Mouse (Mus musculus) embryo, embryonic 9.5 days (tissue): Measurements from ENCODE around the gene 4930564D02Rik.

Experiments
- DNase-seq: peaks from one replicate; pipeline ENCODE4 v3.0.0-alpha.2; 2017; ENCODE audit errors: extremely low spot score

Gene 4930564D02Rik

DNA sequence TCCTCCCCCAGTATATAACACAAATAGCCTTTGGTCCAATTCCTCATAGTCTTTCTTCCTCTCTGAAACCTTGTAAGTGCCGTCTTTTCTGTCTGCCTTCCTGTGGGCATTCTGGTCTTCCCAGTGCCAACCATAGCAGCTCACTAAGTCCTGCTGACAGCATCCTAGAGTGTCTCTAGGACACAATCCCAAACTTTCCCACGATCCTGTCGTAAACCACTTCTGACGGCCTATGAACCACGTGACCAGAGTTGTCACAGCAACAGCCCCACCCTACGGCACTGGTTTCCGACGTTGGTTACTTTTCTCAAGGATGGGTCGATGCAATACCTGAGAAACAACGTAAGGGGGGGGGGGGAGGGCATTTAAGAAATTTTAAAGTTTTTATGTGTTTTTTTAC, at the start of gene 4930564D02Rik:
Gene 4930564D02Rik (plus strand): TSS at position 301 of the 400 bp plus-strand sequence.
- DNase-seq = no peak

- no peak for DNase-seq
Observed at GRCm38 (mm10) chr3:105017314-105017713, 49.3 kb upstream of the 4930564D02Rik start.

DNA sequence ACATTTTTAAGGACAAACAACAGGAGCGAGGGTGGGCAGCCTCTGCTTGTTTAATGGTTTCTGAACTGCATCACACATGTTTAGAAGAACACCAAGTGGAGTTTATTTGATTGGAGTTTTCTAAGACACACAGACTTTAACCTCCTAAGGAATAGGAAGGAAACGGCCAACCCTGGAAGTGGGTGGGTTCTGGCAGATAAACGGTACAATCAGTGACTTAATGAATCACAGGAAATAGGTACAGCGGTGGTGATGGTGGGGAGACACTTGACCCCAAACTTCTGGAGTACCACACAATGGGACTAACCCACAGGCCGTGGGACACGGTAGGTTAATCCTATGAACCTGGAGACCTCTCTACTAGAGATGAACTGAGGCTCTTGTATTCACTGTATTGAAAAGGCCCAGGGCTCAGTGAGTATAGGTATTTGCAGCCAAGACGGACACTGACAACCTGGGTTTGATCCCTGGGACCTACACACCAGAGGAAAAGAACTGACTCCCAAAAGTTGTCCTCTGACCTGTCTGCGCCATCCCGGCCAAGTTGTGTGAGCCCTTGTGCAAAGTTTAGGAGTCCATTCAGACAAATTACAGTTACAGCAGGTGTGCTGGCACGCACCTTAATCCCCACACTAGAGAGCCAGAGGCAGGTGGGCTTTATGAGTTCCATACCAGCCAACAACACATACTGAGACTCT, 48.4 kb upstream of the 4930564D02Rik start:
- DNase-seq = no peak

DNA sequence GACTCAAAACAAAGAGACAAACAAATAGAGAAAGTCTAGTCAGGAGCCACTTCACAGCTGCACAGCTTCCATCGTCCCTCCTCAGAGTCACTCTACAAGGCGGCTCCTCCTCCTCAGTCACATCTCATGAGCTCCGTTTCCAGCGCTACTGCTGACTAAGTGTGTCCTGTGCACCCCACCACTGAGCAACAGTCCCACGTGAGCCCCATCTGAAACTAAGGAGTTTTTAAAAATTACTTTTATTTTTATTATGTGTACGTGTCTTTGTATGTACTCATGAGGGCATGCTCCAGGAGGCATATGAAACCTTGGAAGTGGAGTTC, 47.9 kb upstream of the 4930564D02Rik start:
- no peak for DNase-seq

DNA sequence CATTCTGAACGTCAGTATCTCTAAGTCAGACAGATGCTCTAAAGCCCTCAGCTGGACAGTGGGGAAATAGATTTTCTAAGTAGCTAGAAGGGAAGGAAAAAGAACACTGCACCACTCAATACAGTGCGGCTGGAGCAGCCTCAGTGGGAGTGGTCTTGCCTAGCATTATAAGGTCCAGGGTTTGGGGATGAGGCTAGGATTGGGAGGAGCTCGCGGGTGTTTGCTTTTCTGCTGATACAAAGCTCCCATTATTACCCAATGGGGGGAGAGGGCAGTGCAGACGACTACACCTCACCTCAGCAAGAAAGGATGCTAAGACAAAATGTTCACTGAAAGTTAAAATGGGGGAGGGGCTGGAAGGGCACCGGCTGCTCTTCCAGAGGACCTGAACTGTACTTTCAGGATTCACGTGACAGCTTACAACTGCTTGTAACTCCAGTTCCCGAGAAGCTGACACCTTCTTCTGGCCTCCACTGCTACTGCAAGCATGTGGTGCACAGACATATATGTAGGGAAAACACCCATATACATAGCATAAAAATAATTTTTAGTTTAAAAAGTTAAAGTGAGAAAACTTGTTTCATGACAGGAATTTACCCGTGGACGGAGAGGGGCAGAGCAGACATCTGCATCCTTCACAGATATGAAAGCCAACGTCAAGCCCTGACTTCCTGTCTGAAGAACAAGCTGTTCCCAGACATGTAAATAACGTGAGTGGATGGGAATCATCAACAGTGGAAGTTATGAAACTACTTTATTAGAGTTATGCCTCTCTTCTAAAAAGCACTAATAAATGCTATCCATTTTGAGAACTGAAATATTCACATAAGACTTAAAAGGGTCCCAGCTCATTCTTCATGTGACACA, 46.6 kb upstream of the 4930564D02Rik start:
- DNase-seq = no peak

GRCm38 (mm10) chr3:105023371-105024005, 43.2 kb upstream of the 4930564D02Rik start:
- DNase-seq = no peak

GRCm38 (mm10) chr3:105036281-105036847, 30.3 kb upstream of the 4930564D02Rik start:
- DNase-seq = no peak

- no peak for DNase-seq
Observed at GRCm38 (mm10) chr3:105037240-105037770, 29.3 kb upstream of the 4930564D02Rik start.

- no peak for DNase-seq
Observed at GRCm38 (mm10) chr3:105040002-105040401, 26.6 kb upstream of the 4930564D02Rik start.

GRCm38 (mm10) chr3:105040983-105041625, 25.5 kb upstream of the 4930564D02Rik start:
- no peak for DNase-seq

GRCm38 (mm10) chr3:105043746-105044145, 22.9 kb upstream of the 4930564D02Rik start:
- DNase-seq = no peak

GRCm38 (mm10) chr3:105046870-105047269, 19.8 kb upstream of the 4930564D02Rik start:
- DNase-seq = no peak

DNA sequence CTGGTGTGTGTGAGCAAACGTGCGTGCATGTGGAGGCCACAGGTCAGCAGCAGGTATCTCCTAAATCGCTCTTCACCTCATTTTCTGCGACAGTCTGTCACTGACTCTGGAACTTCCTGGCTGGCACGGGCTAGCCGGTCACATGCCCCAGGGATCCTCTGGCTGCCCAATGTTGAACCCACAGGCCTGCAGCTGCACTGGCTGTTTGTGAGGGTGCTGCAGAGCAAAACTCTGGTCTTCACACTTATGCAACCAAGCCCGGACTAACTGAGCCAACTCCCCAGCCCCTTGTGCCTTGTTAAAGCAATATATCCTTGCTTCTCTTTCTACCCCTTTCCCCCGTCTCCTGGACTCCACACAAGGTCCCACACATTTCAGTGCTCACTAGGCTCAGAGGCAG, 19.0 kb upstream of the 4930564D02Rik start:
- DNase-seq = no peak

- DNase-seq = no peak
Observed at GRCm38 (mm10) chr3:105049848-105050247, 16.8 kb upstream of the 4930564D02Rik start.

DNA sequence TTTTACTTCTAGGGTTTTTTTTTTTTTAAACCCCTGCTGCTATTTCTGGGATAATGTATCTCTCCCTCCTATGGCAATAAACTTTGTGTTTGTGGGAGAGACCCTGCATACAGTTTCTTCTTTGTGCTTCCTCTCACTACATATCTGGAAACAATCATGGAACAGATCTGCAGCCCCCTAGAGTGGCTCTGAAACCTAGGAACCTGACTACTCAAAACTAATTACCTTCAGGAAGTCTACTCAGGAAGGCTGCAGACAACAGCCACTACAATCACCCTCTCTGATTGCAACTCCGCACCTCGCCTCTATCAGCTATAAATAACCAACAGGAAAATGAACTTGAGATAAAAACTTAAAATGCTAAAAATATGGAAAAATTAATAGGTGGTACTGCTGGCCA, 15.5 kb upstream of the 4930564D02Rik start:
- DNase-seq = no peak

GRCm38 (mm10) chr3:105052171-105052936, 14.3 kb upstream of the 4930564D02Rik start:
- no peak for DNase-seq

GRCm38 (mm10) chr3:105052937-105053697, 13.5 kb upstream of the 4930564D02Rik start, which contains the start of gene Cttnbp2nl:
TSS of gene Cttnbp2nl (minus strand) at chr3:105053146.
- peak; percentile 98 for DNase-seq

- no peak for DNase-seq
Observed at GRCm38 (mm10) chr3:105053698-105054001, 13.0 kb upstream of the 4930564D02Rik start.

GRCm38 (mm10) chr3:105054952-105055351, 11.7 kb upstream of the 4930564D02Rik start:
- no peak for DNase-seq

DNA sequence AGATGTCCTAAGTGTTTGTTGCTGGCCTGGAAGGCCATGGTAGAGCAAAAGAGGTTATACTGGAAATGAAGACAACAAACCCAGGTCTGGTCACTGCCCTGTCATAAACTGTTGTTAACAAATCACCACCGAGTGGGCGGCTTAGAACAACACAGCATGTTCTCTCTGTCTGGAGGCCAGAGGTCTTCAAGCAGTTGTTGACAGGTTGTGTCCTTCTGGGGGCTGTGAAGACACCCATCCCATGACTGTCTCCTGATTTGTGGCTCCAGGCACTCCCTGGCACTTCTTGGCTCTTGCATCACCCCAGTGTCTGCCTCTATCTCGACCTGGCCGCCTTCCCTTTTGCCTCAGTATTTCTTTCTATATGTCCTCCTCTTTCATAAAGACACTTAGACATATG, 11.0 kb upstream of the 4930564D02Rik start:
- DNase-seq = no peak
